Mouse (Mus musculus) 416B (cell line): ENCODE data around the gene Gm8362.
"Not testable (repeated sequence)": the region's sequence is repeated elsewhere in the genome, so short reads cannot be mapped to it uniquely, and the experiment has no call there.

Experiments
- DNase-seq: peaks from one replicate; pipeline ENCODE4 v3.0.0; 2011; ENCODE audit warnings: low read depth

Gm8362 gene

DNA sequence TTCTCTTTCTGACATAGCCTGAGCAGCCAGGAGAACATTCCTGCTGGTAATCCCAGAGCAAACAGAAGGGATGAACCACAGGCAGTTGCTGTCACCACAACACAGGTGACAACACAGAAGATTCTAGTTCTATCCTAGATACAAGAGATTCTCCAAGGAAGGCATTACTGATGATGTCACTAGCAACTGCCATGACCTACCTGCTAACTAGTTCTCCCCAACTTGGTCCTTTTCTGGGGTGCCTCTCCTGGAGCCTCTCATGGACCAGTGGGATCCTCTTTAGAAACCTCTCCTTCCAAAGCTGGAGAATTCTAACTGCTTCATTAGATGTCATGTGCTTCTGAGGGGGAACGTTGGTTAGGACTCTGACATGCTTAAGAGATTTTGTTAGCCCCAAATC lies at the start of gene Gm8362:
Gene Gm8362, minus strand, starts transcription at position 101 of the 400 bp plus-strand sequence.
- DNase-seq: not testable (repeated sequence)

DNA sequence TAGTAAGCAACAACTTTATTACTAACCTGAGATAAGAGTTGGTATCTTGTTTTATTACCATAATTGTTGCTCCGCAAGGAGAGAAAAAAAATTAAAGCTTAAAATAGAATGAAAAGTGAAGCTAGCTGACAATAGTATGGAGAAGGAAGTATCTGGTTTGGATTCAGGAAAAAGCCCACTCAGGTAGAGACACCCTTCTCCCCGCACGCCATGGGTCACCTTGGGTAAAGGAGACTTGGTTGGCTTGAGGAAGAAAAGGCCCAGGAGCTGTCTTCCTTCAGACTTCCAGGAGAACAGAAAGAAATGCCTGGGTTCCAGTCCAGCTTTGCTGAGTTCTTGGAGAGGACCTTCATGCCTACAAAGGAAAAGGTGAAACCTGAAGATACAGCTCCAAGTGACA lies 49.1 kb upstream of the Gm8362 start:
- DNase-seq: not testable (repeated sequence)

DNA sequence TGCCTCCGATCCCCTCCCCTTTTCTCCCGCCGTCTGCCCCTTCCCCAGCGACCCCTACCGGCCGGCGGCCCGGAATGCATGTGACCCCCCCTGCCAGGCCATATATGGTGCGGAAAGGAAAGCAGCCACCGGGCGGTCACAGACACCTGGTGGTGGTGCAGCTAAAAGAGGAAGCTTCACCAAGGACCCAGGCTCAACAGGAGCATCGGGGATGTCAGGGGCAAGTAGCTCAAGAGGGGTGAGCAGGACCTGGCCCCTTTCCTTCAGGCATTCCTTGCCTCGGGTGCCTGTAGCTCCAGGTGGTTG lies 17.0 kb downstream of the Gm8362 start:
- DNase-seq: not testable (repeated sequence)

DNA sequence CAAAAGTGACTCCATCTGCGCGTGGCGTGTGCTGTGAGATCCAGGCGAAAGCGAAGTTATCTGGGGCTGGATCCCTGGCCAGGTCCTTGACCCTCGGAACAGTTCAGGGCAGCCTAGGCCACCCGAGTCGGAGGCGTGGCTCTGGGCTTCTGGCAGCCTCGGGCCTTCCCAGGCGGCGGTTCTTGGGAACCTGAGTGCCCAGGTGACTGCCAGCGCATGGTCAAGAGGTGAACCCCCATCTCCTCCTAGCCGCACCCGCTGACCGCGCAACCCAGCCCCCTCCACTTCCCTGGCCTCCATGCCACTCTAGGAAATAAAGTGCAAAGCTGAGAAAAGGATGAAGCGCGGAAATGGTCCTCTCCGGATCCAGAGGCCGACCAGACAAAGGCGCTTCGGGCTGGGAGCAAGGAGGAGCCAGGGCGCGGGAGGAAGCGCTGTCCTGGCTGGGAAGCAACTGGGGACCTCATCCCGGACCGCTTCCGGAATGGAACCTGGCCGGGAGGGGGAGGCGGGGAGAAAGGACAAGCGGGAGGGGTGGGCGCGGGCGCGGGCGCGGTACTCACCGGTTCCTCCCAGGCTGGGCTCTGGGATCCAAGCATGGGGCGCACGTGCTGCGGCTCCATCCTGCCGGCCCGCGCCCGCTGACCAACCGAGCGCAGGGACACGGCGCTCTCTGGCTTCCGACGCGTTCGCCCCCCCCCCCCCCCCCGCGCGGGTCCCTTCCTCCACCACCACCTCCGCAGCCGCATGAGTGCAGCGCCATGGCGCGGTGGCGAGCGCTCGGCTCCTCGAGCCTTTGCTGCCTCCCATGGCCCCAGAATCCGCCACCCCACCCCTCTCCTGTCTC lies 17.6 kb downstream of the Gm8362 start:
- not testable (repeated sequence) for DNase-seq

DNA sequence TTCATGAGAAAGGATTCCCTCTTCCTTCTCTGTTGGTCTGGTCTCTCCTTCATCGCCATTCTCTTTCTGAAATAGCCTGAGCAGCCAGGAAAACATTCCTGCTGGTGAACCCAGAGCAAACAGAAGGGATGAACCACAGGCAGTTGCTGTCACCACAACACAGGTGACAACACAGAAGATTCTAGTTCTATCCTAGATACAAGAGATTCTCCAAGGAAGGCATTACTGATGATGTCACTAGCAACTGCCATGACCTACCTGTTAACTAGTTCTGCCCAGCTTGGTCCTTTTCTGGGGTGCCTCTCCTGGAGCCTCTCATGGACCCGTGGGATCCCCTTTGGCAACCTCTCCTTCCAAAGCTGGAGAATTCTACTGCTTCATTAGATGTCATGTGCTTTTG lies 32.0 kb downstream of the Gm8362 start, which contains the start of gene Gm3636:
Gene Gm3636, minus strand, starts transcription at position 101 of the 400 bp plus-strand sequence.
- DNase-seq: not testable (repeated sequence)

DNA sequence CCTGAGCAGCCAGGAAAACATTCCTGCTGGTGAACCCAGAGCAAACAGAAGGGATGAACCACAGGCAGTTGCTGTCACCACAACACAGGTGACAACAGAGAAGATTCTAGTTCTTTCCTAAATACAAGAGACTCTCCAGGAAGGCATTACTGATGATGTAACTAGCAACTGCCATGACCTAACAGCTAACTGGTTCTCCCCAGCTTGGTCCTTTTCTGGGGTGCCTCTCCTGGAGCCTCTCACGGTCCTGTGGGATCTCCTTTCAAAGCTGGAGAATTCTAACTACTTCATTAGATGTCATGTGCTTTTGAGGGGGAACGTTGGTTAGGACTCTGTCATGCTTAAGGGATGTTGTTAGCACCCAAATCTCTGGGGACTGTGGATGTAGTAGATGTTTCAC lies 54.1 kb downstream of the Gm8362 start, which contains the start of gene Gm8050:
Gene Gm8050, minus strand, starts transcription at position 101 of the 400 bp plus-strand sequence.
- not testable (repeated sequence) for DNase-seq
